Mouse (Mus musculus): ENCODE data around the gene Sdk1.

Sdk1 gene

DNA sequence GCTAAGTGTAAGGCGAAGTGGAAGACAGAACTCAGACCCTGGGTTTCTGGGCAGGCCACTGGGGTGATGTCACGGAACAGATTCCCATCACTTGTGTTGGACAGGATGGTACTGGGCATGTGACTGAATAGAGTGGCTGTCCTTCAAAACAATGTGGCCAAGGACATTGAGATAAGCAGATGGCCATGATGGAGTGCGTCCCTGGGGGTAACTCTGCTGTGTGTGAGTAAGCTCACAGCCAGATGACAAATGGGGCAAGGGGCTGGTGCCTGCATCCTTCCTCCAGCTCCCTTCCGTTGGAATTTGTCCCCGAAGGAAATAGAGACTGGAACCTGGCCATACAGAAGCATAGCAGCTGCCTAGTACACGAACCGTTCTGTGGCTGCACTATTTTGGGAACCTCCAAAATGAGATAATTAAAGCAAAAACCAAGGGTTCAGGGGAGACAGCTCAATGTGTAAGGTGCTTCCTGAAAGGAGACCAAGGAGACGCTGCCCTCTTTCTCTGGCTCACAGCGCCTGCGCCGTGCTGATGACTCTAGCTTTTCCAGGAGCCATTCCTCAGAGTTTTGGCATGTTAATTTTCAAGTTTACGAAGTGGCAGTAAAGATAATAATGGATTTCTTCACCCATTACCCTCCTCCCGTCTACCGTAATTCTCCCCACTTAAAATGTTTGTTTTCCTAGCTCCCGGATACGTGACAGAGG, 661.4 kb downstream of the Sdk1 start:
- no peak for DNase-seq

DNA sequence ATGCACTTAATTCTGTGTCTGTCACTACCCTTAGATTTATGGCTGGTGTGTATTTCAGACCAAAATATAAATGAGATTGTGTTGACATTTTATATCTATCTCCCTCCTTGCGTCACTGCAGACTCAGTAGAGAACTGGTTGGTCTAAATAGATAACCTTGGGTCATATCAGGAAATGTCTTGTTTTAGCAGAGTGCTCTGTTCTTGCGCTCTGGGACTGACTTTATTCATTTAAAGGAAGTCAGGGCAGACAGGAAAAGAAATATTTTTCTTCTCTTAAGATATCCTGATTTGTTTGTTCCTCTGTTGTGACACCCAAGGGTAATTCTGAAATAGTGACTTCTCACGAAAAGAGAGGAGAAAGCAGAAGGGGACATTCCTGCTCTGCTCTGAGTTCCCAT, 669.2 kb downstream of the Sdk1 start:
- no peak for DNase-seq

DNA sequence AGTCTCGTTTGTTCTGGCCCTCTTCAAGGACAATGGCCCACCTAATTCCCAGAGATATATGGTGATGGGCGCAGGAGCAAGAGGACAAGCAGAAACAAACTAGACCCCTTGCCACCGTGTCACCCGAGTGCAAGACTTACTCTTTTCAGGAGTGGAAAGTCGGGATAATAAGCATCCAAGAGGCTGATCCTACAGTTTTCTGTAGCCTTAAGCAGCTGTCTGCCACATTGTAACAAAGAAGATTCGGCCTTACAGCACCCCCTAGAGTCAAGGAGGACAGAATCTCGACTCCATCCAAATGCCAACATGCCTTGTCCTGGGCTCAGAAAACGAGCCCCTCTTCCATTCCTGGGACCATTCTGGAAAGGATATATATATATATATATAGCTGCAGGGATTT, 669.6 kb downstream of the Sdk1 start:
- DNase-seq, result no peak

DNA sequence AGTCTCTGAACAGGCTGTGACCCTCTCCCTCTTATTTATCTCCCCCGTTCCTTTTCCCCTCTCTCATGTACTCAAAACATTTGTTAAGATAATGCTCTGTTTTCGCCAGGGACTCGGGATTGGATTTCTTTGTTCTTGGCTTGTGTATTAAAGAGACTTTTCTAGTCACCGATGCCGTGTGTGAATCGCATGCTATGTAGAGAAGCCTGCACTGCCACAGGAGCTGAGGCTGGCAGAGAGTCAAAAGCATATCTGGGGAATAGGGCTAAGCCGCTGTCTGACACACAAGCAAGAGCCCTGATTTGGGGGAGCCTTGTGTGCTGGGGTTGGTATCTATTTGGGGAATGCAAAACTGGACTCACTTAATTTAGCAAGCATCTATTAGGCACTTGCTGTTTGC, 671.6 kb downstream of the Sdk1 start:
- no peak for DNase-seq

DNA sequence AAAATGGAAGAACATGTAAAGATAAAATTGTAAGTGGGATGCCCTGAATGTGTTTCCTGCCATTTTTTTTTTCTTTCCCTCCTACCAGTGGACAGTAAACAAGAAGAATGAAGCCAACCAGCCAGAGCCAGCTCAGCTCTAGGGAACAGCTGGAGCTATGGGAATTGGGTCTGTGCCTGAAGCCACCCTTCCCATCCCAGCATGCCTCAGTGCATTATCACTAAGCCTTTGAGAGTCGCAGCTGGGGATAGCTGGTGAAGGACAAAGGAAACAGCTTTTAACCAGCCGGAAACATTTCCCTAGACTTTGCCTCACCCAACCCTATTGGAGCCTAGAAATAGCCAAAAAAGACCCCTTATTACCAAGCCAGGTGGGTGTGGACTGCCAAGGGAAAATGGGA, 675.7 kb downstream of the Sdk1 start:
- DNase-seq, result no peak

DNA sequence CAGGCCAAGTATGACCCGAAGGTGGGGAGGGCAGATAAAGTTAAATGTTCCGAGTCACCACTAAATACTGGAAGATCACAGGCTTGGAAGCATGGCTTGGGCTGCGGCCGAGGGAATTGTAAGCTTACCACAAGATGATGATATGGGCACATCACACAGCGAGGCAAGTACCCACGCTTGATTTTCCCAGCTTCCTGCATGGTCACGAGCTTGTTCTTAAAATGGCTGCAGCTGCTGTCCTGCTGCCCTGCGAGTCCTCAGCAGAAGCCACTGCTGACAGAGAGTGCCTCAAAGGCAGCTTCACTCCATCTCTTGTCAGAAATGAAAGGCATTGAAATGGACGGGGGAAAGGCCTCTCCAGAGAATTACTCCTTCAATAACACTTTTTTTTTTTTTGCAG, 697.7 kb downstream of the Sdk1 start:
- DNase-seq, result no peak

DNA sequence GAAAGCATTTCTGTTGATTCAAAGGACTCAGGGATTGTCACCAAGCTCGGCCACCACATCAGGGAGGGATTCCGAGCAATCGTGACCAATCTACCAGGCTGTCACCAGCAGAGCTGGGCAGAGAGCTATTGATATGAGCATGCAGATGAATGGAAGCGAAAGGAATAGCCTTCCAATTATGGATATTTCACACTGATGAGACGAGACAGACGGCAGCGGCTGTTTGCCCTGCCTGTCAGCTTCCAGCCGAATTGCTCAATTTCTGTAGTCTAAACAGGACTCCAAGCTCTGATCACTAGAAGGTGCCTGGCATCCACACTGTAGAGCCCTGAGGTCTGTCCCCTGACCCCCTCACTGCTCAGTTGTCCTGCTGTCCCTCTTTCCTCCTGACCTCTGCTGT, 699.3 kb downstream of the Sdk1 start:
- DNase-seq, result no peak

DNA sequence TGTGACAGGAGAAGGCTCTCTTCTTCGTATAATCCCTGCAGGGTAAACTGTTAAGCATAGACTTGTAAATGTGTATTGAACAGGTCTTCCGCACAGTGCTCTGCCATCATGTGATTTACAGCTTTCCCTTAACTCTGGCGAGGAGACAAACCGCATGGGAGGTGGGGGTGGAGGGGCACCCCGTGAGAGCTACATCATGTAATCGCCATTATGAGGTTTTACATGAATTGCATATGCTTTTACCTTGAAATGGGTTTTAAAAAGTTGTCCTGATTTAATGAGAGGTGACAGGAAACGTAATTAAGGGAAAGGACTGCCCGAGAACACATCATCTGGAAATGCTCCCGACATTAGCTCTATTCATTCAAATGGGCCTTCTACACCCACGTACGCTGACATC, 709.5 kb downstream of the Sdk1 start:
- no peak for DNase-seq

DNA sequence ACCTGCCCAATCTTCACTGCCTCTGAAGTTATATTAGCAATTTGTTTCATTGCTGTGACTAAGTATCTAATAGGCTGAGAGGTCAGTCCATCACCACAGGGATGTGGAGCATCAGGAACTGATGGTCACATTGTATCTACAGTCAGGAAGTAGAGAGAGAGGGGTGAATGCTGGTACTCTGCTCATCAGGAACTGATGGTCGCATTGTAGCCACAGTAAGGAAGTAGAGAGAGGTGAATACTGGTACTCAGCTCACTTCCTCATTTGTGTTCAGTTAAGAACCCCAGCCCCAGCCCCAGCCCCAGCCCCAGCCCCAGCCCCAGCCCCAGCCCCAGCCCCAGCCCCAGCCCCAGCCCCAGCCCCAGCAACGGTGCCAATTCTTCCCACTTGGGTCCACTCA, 711.0 kb downstream of the Sdk1 start:
- DNase-seq, result no peak

DNA sequence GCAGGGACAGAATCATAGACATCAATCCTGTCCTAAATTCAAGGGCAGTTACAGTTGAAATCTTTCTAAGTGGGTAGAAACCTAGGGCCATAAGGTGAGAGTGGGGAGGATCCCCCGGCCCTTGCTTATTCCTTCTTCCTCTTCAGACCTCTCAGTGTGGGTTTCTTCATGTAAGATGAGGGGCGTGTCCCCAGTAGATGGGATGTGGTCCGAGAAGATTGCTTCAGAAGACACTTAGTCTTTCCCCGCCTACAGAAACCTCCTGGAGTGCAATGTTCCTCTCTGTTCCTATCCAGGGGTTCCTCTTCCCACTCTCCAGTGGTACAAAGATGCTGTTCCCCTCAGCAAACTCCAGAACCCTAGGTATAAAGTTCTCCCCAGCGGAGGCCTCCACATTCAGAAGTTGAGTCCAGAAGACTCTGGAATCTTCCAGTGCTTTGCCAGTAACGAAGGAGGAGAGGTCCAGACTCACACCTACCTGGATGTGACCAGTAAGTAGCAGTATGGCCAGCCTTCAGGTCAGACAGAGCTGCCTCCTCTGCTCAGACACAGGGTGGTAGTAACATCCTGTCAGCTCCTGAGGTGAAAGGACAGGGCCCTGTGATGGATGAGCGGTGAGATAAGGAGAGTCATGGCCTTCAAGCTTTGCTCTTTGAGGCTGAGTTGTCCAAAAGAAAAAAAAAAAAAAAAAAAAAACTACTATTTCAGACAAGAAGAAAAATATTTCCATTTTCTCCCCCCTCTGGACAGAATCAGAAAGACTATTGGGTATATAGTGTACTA, 711.6 kb downstream of the Sdk1 start:
- DNase-seq, result no peak

DNA sequence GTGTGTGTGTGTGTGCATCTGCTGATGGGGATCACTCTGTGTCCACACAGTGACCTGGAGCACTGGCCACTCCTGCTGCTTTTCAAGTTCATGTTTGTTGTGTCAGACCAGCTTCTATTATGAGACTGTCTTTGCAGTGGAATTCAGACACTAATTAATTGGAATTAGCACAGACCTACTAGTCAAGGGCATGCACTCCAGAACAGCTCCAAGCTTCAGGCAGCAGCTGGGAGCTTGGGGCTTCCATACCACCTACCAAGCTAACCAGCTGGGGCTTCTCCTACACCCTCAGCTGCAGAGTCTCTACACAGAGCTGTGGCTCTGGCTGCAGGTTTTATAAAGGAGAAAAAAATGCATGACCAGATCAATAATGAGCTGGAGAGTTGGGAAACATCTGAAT, 729.8 kb downstream of the Sdk1 start:
- no peak for DNase-seq

DNA sequence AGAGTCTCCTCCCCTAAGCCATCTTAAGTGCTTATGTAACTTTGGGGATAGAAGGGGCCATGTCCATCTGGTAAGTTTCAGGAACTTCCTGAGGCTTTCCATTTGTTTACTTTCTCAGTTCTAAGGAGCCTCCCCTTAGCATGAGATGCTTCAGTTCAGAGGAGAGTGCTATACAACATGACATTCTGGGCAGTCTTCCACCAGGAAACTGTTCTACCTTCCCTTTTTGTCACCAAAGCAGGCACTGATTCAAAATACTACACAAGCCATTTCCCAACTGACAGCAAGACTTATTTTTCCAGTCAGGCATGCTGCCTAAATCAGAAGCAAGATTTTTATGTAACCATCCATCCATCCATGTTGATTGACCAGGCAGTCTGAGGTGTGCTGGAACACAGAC, 738.2 kb downstream of the Sdk1 start:
- DNase-seq, result no peak

DNA sequence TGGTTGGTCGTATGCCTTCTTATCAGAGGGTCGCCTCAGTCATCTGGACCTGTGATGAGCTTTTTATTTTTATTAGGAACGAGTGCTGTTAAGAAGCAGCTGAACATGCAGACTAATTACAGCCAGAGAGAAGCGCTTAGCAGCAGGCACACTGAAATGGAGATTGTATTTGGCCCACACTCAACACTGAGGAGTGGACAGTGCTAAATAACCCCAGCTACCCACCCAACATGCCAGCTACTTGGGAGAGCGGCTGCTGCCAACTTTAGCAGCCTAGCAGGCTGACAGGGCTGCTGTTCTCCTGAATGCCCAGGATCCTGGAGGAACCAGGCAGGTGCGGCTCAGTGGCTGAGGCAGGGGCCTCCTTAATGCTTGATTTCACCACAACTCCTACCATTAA, 739.5 kb downstream of the Sdk1 start:
- no peak for DNase-seq

DNA sequence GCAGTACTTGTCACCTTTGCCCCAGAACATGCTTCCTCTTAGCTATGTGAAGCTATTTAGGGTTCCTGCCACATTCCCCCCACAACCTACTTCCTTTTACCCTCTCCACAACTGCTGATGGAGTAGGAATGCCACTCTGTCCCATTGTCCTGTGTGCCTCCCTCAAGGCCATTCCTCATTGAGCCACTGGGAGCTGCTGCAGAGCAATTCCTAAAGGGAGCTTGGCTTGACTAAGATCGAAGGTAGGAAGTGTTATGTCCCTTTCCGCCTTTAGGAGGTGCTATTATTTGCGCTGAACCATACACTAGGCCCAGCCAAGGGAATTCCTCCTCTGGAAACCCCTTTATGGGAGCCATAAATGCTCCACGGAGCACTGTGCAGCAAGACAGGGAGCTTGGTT, 743.0 kb downstream of the Sdk1 start:
- no peak for DNase-seq

DNA sequence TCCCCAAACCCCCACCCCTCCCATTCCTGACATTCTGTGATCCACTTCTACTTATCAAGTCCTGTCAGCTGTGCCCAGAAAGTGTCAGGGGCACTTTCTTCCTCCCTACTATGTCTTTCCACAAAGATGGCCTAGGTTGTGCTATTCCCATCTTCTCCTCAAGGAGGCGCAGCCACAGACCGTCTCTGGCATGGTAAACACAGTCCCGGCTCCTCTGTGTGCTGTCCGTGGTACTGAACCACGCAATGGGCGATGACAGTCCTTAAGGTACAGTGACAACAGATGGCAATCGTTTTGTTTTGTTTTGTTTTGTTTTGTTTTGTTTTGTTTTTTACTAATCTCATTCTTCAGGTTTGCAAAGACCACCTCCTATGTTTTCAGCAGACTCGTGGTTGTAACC, 743.7 kb downstream of the Sdk1 start:
- DNase-seq, result peak; percentile 60

DNA sequence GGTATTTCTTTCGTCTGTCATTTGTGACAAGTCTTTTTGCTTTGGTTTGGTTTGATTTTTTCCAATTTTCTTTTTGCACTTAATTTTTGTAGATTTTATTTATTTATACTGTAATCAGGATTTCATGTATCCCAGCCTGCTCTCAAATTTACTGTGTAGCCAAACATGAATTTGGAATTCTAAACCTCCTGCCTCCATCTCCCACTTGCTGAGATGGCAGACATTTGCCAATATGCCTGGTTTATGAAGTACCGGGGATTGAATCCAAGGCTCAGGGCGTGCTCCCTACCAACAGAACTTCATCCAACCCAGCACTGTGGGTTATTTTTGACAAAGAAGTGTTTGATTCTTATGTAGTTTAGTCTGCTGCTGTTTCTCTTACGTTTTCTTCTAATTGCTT, 744.3 kb downstream of the Sdk1 start:
- no peak for DNase-seq

DNA sequence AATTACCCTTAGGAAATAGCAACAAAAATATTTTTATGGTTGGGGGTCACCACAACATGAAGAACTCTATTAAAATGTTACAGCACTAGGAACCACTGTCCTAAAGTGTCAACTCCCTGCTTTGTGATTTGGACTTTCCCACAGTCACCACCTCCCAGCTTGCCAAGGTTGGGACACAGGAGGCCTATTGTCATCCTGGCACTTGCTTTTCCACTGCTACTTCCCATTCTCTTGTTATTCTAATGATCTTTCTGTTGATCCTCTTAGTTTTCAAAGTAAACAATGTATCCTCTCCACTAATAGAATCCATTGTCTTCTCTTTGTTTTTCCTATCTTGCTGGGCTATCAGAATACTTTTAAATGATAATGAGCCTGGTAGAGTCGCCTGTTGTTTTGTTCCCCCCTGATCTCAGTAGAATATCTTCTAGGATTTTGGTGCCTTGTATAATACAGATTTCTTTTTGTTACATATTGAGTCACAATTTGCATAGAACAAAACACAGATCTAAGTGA, 746.1 kb downstream of the Sdk1 start:
- no peak for DNase-seq

DNA sequence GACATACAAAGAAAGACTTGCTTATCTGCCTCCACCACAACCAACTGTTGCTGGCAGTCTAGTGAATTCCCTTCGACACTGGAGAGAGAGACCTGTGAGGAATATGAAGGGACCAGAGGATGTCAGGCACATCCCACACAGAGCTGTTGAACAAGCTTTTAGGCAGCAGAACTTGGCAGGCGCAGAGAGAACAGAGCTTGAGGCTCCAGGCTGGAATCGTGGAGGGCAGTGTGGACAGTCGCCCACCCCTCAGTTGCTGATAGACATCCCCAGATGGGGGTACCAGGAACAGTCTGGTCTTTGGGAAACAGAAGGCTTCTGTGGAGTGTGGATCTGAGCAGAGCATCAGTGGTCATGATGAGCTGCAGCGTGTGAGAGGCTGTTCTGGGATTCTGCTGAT, 747.4 kb downstream of the Sdk1 start:
- DNase-seq, result no peak

DNA sequence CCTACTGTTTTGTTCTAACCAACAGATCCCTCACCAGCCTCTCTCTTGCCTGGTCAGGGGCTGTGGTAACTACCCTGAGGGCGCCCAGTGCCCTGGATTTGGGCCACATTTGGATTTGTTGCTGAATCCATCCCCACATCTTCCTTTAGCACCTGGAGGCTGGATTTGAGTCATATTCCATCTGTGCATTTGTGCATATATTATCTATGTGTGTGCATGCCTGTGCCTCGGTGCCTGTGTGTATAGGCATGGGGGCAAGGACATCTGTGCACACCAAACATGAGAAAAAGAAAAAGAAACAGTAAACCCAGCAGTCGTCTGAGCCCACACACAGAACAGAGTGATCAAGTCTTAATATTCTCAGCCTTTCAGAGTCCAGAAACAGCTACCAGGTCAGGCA, 752.9 kb downstream of the Sdk1 start:
- DNase-seq, result no peak

DNA sequence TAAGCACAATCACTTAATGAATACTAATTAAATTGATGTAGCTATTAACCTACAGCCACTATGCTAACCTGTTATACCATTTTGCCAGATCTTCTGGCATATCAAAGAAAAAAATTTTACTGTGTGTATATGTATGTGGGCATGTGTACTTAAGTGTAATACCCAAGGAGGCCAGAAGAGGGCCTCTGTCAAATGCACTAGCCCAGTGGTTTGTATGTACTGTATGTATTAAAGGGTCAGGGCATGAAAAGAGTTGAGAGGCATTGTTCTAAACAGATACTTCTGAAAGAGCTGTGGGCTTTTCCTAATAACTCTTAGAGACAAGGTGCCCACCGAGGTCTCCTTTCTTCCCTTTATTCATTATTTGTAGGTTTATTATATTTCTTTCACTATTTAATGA, 759.0 kb downstream of the Sdk1 start:
- DNase-seq, result no peak

DNA sequence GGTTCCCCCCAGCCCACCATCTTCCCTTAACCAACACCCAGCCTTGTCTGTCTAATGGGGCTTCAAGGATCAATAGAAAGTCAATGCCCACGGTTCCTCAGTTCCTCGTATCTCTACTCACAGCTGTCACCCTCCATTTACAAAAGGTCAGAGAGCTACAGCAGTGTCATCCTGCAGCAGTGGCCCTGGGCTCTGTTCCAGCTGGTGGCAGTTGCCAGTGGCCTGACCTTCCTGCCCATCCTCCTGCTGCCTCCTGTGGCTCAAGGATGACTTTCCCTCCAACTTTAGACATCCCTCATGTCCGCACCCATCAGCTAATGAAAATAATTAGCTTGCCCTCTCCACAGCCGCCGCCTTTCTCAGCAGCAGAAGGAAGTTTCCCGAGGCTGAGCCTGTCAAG, 759.8 kb downstream of the Sdk1 start:
- DNase-seq, result no peak

DNA sequence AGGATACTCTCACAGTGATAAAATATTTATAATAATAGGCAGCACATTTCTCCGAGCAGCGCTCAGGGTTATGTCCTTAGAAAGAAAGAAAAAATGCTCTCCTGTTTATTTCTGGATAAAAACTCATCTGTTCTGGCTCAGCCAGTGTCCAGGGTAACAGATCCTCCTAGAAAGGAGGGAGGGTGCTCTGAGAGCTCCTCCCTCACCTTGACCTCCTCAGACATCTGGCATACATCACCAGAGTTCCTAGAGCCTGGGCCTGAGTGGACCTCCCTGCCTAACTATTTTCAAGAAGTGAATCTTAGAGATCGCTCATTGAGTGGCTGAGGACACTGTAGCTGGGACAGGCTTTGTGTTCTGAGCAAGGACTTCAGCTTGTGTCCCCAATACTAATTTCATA, 760.7 kb downstream of the Sdk1 start:
- DNase-seq, result no peak

DNA sequence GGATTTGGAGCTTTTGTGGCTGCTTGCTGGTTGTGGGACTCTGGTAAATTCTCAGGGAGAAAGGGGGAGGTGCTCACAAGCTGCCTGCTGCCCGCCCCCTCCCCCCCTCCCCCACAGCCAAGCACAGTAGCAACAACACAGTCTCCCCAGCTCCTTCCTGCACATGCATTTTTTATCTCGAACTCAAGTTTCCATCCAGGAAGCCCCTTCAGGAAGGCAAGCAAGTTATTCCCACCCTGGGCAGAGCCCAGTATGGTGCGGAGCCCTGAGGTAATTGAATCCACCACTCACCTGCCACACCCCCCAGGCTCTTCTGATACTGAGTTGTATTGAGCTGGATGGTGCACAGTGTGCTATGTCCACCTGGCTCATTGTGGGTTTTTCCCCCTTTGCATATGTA, 768.9 kb downstream of the Sdk1 start:
- DNase-seq, result no peak

DNA sequence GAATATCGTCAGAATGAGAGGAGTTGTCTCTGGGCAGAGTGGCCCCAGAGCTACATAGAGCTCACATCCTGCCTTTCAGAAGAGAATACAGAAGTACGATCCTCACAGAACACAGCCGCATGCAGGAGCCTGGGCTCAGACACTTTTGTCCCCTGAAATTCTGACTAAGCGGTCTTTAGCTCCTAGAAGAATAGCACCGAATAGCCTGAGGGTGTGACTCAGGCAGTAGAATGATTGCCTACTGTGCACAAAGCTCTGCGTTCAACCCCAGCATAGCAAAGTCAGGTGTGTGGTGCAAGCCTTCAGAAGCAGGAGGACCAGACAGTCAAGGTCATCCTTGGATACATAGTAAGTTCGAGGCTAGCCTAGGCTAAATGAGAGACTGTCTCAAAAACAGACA, 775.7 kb downstream of the Sdk1 start:
- no peak for DNase-seq
